Mouse (Mus musculus) brain, embryonic 14.5 days (tissue): Measurements from ENCODE around the gene Med27.

ENCODE experiments used
- CTCF ChIP-seq: fragments of 200-500 bp; IDR thresholded peaks from 2 replicates; pipeline ENCODE4 v1.5.1; 2012; ENCODE audit warnings: inconsistent platforms, mild to moderate bottlenecking, moderate library complexity, borderline replicate concordance; ENCODE audit not compliant: insufficient read depth, insufficient read length; ENCODE audit errors: extremely low read depth
- POLR2A ChIP-seq: fragments of 200-500 bp; IDR thresholded peaks from 2 replicates; pipeline ENCODE4 v1.6.1; 2012; ENCODE audit warnings: mild to moderate bottlenecking, inconsistent platforms, borderline replicate concordance; ENCODE audit not compliant: poor library complexity, insufficient read depth, insufficient read length, severe bottlenecking; ENCODE audit errors: extremely low read depth

- TF ChIP-seq POLR2A (no peak), CTCF (no peak)
These were observed 158.2 kb downstream of the Med27 start for GRCm38 (mm10) chr2:29504848-29505247.
